Mouse (Mus musculus) adrenal gland, adult 8-10 months (tissue): ENCODE data around the gene Kif13a. TPM values are rescaled to one million over a fixed set of nuclear protein-coding genes. Genes with fewer than 3 reads are reported as not detected.

ENCODE experiments used
- DNase-seq: peaks from one replicate; pipeline ENCODE4 v3.0.0; 2022
- total RNA-seq, 4 experiments: library from RNA; stranded (reverse); gene quantifications; 2 replicates each; pipeline ENCODE4 v1.2.4; 2022

Gene Kif13a
- total RNA-seq, 4 experiments from 2014 or later: 39.1 to 46.8 (median 42.3) TPM

DNA sequence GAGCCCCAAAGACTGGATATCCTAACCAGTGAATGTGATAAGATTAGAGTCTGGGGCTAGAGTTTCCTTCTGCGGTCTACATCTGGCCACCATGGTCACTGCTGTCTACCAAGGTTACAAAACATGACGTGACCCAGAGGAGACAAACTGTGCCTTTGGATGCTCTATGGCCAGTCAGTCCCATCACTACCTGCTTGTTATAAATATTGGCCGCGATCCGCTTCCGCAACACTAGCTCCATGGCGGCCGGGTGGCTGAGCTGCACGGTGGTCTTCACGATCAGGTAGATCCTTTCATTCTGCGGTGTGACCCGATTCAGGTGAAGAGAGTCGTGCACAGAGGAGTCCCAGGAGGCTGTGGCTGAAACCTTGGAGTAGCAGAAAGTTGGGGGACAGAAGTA lies 157.1 kb downstream of the Kif13a start:
- DNase-seq: no peak

DNA sequence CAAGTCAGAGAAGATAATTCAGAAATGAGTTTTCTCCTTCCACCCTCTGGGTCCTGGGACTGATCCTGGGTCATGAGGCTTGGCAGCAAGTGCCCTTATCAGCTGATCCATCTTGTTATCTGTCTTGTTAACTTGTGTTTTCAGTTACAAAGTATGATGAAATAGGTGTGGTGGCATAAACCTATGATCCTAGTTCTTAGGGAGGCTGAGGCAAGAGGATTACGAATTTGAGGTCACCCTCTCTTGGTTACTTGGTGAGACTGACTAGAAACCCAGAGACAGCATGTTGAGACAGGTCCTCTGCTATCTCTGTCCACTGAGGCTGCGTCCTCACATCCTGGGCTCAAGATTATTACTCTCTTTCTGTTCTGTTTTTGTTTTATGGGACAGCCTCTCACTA lies 164.3 kb downstream of the Kif13a start:
- no peak for DNase-seq

DNA sequence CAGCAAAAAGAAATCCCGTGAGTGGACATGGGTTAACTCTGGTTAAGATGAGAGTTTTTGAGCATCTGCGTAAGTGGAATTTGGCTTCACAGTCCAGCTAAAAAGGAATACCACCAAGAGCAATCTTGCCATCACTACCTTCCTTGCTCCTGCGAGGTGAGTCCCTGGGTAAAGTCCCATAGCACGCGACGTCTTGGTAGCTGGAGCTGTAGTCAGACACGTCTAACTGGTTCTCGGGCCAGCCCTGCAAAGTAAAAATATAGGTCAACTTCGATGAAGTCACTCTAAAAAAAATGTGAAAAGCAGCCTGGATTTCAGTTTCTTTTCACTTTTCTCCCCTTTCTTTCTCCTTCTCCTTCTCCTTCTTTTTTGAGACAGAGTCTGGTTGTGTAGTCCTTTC lies 166.5 kb downstream of the Kif13a start:
- DNase-seq: no peak

DNA sequence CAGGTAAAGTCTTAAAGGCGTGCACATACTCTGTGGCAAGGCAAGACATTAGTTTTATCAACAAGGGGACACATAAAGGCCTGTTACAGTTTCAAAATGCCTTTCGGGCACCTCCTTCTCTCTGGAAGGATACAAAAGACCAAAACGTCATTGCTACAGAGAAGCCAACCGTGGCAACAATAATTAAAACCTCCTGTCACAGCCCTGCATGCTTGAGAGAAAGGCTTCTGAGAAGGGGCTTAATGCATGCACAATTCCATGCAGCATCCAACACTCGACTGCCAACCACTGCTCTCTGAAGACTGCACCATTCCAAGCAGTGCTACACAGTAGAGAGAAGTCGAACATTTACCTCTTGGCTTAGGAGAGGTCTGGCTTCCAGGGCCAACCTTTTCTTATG lies 168.7 kb downstream of the Kif13a start:
- no peak for DNase-seq

DNA sequence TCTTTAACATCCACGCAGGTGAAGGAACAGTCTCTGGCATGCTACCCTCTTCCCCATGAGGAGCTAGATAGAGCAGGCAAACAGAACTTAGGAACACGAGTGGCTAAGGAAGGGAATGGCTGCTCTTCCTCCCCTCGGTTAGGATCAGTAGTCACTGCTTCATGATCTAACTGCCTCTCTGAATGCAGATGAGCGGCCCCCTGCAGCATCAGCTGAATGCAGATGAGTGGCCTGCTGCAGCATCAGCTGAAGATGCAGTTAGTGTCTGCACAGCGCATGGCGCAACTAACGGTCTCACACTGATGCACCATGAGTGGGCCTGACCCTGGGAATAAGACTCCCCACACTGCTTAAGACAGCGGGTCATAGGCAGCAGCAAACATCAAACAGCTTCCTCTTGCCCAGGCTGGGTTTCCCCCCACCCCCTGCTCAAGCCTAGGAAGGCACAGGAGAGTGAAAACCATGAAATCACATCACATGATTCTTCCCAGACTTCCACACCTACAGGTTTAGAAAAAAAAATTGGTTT lies 170.3 kb downstream of the Kif13a start:
- DNase-seq: no peak

DNA sequence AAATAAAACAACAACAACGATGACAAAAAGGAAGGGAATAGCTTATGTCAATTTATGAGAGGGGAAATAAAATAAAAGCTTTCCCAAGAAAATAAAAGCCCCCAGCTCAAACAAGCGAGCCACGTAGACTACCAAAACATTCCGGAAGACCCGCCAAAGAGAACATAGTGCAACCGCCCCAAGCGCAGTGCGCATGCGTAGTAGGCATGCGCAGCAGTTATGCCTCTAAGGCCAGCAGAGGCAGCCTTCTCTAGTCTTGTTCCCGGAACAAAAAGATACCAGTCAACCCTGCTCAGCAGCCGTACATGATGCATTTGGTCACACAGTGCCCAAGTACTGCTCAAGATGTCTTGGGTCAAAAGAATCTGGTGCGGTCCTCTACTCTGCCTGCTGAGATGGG lies 171.0 kb downstream of the Kif13a start:
- DNase-seq: no peak

DNA sequence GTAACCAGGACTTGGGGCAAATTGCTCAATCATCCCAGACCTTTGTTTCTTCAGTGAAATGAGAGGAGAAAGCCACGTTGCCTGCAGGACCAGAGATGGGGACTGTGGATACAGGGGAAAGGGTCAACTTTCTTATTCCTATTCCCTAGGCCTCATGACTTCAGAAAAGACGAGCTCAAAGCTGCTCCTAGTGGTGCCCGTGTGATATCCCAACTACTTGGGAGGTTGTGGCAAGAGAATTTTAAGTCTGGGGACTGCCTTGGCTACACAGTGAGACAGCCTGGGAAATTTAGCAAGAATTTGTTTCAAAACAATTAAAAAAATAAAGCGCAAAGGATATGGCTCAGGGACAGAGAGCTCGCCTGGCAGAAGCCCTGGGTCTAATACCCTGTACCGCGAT lies 171.7 kb downstream of the Kif13a start:
- no peak for DNase-seq

DNA sequence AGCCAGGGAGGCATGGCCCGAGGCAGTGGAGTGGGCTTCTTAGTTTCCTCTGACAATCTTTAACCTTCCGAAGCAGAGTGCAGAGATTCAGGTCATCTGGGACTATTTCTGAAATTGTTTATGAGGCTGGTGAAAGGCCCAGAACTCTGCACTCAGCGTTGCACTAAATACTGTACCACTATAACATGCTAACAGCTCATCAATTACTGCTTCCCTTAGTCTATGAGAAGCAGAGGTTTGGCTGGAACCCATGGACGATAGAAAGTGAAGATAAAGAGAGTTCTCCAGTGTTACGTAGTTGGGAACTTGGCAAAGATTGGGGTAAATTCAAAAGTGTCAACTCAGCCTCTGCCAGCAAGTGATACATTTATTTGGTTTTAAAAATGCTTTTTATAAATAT lies 176.4 kb downstream of the Kif13a start:
- no peak for DNase-seq

DNA sequence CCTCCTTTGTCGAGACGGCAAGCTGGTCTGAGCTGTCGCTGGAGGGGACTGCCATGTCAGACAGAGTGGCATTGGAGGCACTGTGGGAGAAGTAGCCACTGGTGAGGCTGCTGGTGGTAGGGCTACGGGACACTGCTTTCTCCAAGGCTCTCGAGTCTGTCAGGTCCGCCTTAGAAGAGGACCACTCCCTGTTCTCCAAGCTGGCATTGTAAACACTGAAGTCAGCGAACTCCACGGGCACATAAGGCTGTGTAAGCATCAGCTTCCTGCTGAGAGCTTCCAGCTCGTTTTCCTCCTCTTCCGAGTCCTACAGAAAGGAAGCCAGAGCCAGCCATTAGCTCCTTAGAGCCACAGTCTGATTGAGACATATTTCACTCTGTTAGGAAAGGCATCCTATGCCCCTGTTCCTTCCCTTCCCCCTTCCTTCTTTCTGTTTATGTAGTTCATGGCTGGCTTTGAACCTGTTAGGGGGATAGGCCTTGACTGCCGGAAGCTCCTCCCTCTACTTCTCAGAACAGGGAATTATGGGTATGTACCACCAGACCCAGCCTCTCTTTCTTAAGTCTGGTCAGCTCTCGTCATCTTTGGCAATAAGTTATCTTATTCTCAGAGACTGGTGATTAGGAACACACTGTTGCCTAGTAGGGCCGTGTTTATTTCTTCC lies 177.0 kb downstream of the Kif13a start:
- no peak for DNase-seq

DNA sequence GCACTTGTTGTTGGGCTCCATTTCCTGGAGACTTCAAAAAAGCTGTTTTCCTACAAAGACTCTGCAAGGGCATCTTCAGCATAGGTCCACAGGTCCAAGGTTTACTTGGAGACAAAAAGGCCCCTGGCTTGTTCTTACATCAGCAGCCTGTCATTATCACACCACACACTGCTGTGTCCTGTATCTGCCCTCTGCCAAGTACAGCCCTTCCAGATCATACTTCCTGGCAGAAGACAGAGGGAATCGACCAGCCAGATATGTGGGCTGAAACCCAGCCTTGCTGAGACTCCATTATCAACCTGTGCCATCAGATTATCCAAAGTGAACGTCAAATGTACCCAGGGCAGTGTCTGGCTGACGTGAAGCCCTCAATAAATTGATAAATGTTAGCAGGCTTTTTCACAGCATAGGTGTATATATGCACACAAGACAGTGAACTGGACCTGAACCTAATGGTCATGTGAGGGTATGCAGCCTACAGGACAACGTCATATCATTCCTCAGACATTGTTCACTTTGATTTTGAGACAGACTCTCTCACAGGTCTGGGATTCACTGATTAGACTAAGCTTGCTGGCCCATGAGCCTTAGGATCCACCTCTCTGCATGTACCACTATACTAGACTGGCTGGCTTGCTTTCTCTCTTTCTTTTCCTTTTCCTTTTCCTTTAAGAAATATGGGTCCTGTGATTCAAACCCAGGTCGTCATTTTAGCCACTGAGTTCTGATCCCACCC lies 181.4 kb downstream of the Kif13a start:
- no peak for DNase-seq

DNA sequence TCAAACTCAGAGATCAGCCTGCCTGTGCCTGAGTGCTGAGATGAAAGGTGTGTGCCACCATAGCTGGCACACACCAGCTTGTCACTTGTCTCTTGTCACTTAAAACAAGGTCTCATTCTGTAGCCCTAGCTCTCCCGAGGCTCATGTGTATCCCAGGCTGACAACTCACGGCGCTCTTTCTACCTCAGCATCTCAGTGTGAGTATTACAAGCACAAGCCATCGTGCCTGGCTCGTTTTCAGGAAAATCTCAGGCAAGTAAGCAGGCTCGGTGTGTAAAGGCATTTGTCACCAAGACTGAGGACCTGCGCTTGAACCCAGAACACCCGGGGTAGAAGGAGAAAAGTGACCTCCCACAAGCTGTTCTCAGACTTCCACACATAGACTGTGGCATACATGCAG lies 185.8 kb downstream of the Kif13a start:
- no peak for DNase-seq

DNA sequence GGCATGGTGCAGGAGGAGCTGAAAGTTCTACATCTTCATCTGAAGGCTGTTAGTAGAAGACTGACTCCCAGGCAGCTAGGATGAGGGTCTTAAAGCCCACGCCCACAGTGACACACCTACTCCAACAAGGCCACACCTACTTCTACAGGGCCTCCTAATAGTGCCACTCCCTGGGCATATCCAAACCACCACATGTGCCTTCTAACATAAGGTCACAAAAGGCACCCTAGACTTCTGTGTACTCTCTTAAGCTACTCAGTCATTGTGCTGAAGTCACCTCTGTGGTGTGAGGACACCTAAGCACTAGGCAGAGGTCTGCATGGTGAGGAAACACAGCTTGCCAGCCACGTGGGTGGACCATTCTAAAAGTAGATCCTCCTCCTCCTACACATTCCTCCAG lies 187.3 kb downstream of the Kif13a start:
- DNase-seq: no peak

DNA sequence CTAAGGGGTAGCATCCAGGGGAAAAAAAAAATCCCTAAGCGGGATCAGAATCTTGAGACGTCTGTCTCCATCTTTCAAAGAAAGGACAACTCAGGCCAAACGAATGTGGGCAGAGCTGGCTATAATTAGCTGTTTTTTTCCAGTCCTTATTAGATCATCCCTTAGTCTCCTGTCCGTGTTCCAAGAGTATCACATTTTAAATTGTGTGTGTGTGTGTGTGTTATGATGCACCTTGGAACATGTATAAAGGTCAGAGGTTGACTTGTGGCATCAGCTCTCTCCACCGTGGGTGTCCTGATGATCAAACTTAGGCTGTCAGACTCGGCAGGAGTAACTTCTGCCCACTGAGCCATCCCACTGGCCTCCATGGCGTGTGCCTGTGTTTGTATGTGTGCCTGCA lies 190.2 kb downstream of the Kif13a start:
- no peak for DNase-seq

DNA sequence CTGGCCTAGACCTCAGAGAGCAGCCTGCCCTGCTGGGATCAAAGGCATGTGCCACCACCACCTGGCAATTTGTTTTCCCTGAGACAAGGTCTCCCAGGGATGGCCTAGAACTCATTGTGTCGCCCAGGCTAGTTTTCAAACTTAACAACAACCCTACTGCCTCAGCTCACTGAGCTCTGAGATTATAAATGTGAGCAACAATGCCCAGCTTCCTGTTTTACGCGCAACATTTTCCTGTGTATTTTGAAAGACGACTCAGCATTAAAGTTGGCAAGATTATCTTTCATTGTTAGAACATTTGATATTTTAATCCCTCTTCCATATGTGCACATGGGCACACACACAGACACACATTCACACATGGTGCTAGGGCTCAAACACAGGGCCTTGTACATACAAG lies 192.2 kb downstream of the Kif13a start:
- no peak for DNase-seq

DNA sequence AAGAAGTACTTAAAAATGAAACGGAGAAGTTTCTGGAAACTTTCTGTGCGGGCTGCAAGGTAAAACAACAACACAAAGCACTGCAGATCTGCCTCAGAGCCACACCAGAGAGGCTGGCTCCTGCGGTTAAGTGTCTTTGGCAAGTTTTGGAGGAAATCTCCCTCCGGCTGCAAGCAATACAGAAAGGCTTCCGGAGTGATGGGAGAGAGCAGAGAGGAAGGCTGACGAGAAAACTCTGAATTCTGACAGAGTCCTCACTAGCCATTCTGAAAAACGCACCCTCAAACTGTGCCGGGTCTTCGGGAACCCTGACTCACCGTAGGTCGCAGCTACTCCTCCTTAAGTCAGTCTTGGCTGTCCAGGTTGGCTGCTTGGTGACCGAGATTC lies 193.2 kb downstream of the Kif13a start:
- no peak for DNase-seq

DNA sequence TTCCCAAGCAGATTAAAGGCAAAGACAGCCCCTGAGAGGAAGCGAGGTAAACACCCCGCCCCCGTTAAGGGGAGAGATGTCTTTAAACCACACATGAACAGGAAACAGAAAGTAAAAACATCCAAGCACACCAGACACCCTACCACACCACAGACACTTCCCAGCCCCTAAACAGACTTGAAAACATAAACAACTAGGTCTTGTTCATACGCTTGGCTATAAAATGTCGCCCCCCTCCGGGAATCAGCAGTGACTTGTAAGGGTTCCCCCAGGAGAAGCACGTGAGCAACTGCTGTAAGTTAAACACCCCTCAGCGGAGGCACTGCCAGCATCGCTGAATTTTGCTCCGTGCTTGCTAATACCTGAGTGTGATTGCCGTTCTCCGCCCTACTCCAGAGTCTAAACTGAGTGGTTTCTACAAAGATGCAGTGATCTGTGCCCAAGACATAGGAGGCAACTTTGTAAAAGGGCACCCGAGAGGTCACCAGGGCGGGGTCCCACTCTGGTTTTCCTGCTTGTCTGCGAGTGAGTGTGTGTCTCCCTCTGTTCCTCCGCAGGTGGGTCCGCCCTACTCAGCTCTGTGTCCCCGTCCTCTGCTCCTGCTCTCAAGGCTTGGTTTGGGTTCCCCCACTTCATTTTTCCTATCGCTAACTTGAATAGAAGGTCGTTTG lies 193.7 kb downstream of the Kif13a start:
- peak; percentile 33 for DNase-seq

DNA sequence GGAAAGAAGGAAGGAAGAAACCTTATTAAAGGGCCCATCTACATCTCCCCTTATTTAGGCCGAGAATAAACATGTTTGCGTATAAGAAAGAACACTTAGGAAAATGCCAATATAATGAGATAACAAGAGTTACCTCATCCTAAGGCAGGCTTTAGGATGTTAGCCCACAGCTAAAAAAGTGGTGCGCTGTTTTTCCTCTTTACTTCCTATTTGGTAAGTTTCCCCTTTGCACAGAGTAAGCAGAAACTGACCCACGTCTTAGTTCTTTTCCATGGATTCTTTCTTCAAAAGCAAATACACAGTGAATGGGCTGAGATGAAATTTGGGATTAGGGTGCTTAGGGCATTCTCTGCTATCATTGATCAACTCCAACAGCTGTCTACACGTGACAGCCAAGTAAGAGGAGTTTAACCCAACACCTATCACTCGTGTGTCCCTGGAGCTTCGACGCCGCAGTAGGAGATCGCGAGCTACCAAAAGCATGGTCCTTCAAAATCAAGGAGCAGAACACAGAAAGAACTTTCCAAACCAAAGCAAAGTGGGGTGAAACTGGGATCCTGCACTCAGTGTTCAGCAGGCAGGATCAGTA lies 194.4 kb downstream of the Kif13a start:
- no peak for DNase-seq

DNA sequence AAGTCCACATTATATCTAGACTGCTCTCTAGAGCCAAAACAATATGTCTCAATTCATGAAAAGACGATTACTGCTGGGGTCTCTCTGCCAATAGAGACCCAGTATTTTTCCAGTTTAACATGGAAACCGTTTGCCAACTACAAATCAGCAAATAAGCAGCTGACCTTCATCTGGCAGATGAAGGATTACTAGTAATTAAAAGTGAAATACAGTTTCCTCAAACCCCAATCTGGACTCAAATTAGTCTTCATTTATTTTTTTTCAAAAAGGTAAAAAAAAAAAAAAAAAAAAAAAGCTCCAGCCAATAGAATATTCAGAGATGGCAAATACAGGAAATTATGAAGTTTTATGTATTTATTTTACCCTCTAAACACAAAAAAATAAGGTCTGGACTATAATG lies 199.7 kb downstream of the Kif13a start:
- DNase-seq: no peak

DNA sequence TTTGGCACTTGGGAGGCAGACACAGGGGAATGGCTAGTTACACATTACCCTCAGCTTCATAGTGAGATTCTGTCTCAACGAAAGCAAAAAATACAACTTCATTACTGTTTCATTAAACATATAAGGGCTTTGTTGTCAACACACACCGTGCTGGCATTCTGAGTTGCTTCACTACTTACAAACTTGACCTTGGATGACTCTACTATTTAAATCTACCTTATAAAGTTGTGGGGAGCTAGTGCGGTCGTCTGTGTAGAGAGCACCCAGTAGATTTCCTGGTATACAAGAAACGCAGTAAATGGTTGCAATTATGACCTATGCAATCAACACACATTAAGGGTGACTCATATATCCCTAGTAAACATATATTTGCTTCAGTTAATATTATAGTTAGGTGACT lies 201.3 kb downstream of the Kif13a start:
- no peak for DNase-seq

DNA sequence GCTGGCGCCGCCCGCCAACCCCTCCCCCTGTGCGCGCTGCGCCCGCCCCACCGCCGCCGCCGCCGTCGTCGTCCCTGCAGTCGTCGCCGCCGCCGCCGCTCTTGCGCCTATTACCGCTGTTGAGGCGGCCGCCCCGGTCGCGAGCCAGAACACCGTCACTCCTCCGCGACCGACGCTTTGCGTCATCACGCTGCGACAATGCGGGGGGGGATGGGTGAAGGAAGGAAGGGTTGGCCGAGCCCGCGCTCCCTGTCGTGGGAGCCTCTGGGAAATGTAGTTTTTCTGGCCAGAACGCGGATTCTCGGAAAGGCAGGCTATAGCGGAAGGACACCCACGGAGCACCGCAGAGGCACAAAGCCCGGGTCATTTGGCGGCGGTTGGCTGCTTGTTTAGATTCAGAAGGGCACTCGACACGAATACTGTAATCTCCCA lies 201.8 kb downstream of the Kif13a start, which contains the start of gene Nup153:
TSS of gene Nup153 (minus strand) at position 104 of the 432 bp plus-strand sequence.
- DNase-seq: peak; percentile 99

DNA sequence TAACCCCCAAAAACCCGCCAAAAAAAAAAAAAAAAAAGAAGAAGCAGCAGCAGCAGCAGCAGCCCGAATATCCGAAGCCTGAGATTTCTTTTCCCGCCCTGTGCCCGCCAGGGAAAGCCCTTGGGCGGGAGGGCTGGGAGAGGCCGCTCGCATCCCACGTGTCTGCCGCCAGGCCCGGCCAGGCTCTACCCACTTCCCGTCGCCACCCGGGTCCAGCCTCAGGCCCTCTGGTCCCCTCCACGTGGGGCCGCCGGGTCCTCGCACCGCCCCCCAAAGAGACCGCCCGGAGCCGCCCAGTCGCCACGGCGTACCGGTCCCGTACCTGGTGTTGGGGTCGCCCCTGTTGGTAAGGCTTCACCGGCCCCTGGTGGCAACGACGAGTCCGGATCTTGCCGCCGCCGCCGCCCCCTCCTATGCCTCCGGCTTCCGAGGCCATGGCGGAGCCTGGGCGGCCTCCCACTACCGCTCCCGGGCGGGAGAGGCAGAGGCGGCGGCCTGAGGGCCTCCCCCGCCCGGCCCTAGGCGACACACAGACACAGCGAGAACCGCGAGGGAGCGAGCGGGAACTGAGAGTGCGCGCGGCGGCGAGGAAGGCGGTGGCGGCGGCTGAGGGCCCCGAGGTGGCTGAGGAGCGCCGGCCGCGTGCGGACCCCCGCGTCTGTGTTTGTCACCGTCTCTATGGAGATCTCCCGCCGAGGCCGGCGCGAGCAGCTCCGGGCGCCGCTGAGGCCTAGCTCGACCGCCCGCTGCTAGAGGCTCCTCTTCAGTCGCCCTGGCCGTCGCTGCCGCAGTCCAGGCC lies 202.4 kb downstream of the Kif13a start:
- peak; percentile 62 for DNase-seq
